Mouse (Mus musculus): ENCODE data around the gene Rnase13. TPM values are rescaled to one million over a fixed set of nuclear protein-coding genes. Genes with fewer than 3 reads are reported as not detected.
"Not testable (repeated sequence)": the region's sequence is repeated elsewhere in the genome, so short reads cannot be mapped to it uniquely, and the experiment has no call there.

Rnase13 gene
- not detected in 2 replicates for total RNA-seq (2021)
- long read RNA-seq, result 0 reads

- DNase-seq, result no peak
Measured at GRCm38 (mm10) chr14:51922571-51922865, at the start of gene Rnase13. TSS of gene Rnase13 (minus strand) at chr14:51922773.

- no peak for DNase-seq
Measured at GRCm38 (mm10) chr14:51967400-51967799, 44.8 kb upstream of the Rnase13 start.

- DNase-seq, result no peak
Measured at GRCm38 (mm10) chr14:51960316-51960715, 37.7 kb upstream of the Rnase13 start.

- DNase-seq, result no peak
Measured at GRCm38 (mm10) chr14:51943336-51943735, 20.8 kb upstream of the Rnase13 start.

- DNase-seq, result no peak
Measured at GRCm38 (mm10) chr14:51942236-51942635, 19.7 kb upstream of the Rnase13 start.

- DNase-seq, result no peak
Measured at GRCm38 (mm10) chr14:51941577-51941976, 19.0 kb upstream of the Rnase13 start.

- no peak for DNase-seq
Measured at GRCm38 (mm10) chr14:51940944-51941560, 18.5 kb upstream of the Rnase13 start.

GRCm38 (mm10) chr14:51939005-51939404 lies 16.4 kb upstream of the Rnase13 start:
- DNase-seq, result no peak

GRCm38 (mm10) chr14:51932092-51933020 lies 9.8 kb upstream of the Rnase13 start:
- no peak for DNase-seq

- peak; percentile 35 for DNase-seq
Measured at GRCm38 (mm10) chr14:51930824-51931223, 8.3 kb upstream of the Rnase13 start.

- DNase-seq, result no peak
Measured at GRCm38 (mm10) chr14:51929968-51930367, 7.4 kb upstream of the Rnase13 start.

GRCm38 (mm10) chr14:51929309-51929943 lies 6.9 kb upstream of the Rnase13 start:
- DNase-seq, result no peak

- DNase-seq, result not testable (repeated sequence)
Measured at GRCm38 (mm10) chr14:51926930-51927329, 4.4 kb upstream of the Rnase13 start.

- DNase-seq, result no peak
Measured at GRCm38 (mm10) chr14:51923492-51923891, 919 bp upstream of the Rnase13 start.

- DNase-seq, result no peak
Measured at GRCm38 (mm10) chr14:51922910-51923309, 337 bp upstream of the Rnase13 start.

GRCm38 (mm10) chr14:51921759-51922570 lies 608 bp downstream of the Rnase13 start:
- DNase-seq, result no peak

- no peak for DNase-seq
Measured at GRCm38 (mm10) chr14:51918966-51919365, 3.6 kb downstream of the Rnase13 start.

GRCm38 (mm10) chr14:51918125-51918524 lies 4.4 kb downstream of the Rnase13 start, which contains the start of gene Tppp2:
TSS of gene Tppp2 (plus strand) at chr14:51918425.
- no peak for DNase-seq

GRCm38 (mm10) chr14:51916539-51916938 lies 6.0 kb downstream of the Rnase13 start:
- no peak for DNase-seq

- DNase-seq, result no peak
Measured at GRCm38 (mm10) chr14:51915030-51915429, 7.5 kb downstream of the Rnase13 start.

GRCm38 (mm10) chr14:51913960-51914762 lies 8.4 kb downstream of the Rnase13 start, which contains the start of gene Ndrg2:
TSS of gene Ndrg2 (minus strand) at chr14:51914158.
- peak; percentile 70 for DNase-seq
